Mouse (Mus musculus): Measurements from ENCODE around the gene Gm49661. TPM values are rescaled to one million over a fixed set of nuclear protein-coding genes. Genes with fewer than 3 reads are reported as not detected.

Gene Gm49661
- polyA plus RNA-seq, 1 experiment from 2014 or later = not detected

- H3K27ac ChIP-seq (ENCODE audit: low read depth, low read length) = no peak overlapping the region
- H3K4me2 ChIP-seq (replicated peaks; ENCODE audit: low read depth, low read length) = peak overlapping the region; percentile 8
- 0 out of 2 replicates have a peak overlapping the region, but pooled peaks have one; percentile 7 for H3K4me3 ChIP-seq (ENCODE audit: low read length)
- WGBS = under 1% methylated on average over 15 of the region's 15 CpGs
- H3K9ac ChIP-seq (ENCODE audit: low read depth, low read length) = no peak overlapping the region
- peaks cover 66% of the 10 kb centered on the region for H3K27me3 ChIP-seq (ENCODE audit: control insufficient read depth, insufficient read depth, low read length)
- H3K36me3 ChIP-seq (ENCODE audit: control insufficient read depth, insufficient read depth, low read length) = no peaks in the 10 kb centered on the region
- peaks cover 9% of the 10 kb centered on the region; the same call in 1 of the 2 replicates for H3K4me1 ChIP-seq (ENCODE audit: control insufficient read depth, insufficient read depth, low read length)
- peak; percentile 63 for ATAC-seq (ENCODE audit: low FRiP score, low TSS enrichment)
- no peaks in the 10 kb centered on the region; the same call in 1 of the 2 replicates for H3K9me3 ChIP-seq (ENCODE audit: control insufficient read depth, low read length)
Observed at GRCm38 (mm10) chr8:84934860-84935259, 34.4 kb downstream of the Gm49661 start.

GRCm38 (mm10) chr8:84933767-84934559 is 35.3 kb downstream of the Gm49661 start:
- Histone ChIP-seq H3K36me3 (ENCODE audit: control insufficient read depth, insufficient read depth, low read length) (no peaks in the 10 kb centered on the region), H3K4me2 (replicated peaks; ENCODE audit: low read depth, low read length) (no peak overlapping the region), H3K27ac (ENCODE audit: low read depth, low read length) (no peak overlapping the region), H3K4me1 (ENCODE audit: control insufficient read depth, insufficient read depth, low read length) (peaks cover 12% of the 10 kb centered on the region; the same call in 1 of the 2 replicates), H3K9me3 (ENCODE audit: control insufficient read depth, low read length) (no peaks in the 10 kb centered on the region; the same call in 1 of the 2 replicates), H3K27me3 (ENCODE audit: control insufficient read depth, insufficient read depth, low read length) (peaks cover 72% of the 10 kb centered on the region), H3K9ac (ENCODE audit: low read depth, low read length) (no peak overlapping the region), H3K4me3 (ENCODE audit: low read length) (no peak overlapping the region)
- ATAC-seq (ENCODE audit: low FRiP score, low TSS enrichment) = no peak
- WGBS = 75% methylated on average over 16 of the region's 16 CpGs

- no peak overlapping the region for H3K27ac ChIP-seq (ENCODE audit: low read depth, low read length)
- WGBS = 83% methylated on average over 13 of the region's 13 CpGs
- no peak overlapping the region for H3K4me2 ChIP-seq (replicated peaks; ENCODE audit: low read depth, low read length)
- H3K9me3 ChIP-seq (ENCODE audit: control insufficient read depth, low read length) = no peaks in the 10 kb centered on the region
- no peaks in the 10 kb centered on the region for H3K36me3 ChIP-seq (ENCODE audit: control insufficient read depth, insufficient read depth, low read length)
- H3K4me1 ChIP-seq (ENCODE audit: control insufficient read depth, insufficient read depth, low read length) = 0 out of 2 replicates have a peak, but pooled peaks cover 3% of the 10 kb centered on the region
- no peak overlapping the region for H3K9ac ChIP-seq (ENCODE audit: low read depth, low read length)
- H3K4me3 ChIP-seq (ENCODE audit: low read length) = no peak overlapping the region
- peaks cover 44% of the 10 kb centered on the region for H3K27me3 ChIP-seq (ENCODE audit: control insufficient read depth, insufficient read depth, low read length)
- no peak for ATAC-seq (ENCODE audit: low FRiP score, low TSS enrichment)
Observed at GRCm38 (mm10) chr8:84930582-84930981, 38.7 kb downstream of the Gm49661 start.

GRCm38 (mm10) chr8:84928456-84929306 is 40.6 kb downstream of the Gm49661 start:
- peak; percentile 84 for ATAC-seq (ENCODE audit: low FRiP score, low TSS enrichment)
- Histone ChIP-seq H3K4me2 (replicated peaks; ENCODE audit: low read depth, low read length) (peak overlapping the region; percentile 58), H3K9ac (ENCODE audit: low read depth, low read length) (no peak overlapping the region), H3K9me3 (ENCODE audit: control insufficient read depth, low read length) (no peaks in the 10 kb centered on the region), H3K27ac (ENCODE audit: low read depth, low read length) (no peak overlapping the region), H3K4me1 (ENCODE audit: control insufficient read depth, insufficient read depth, low read length) (0 out of 2 replicates have a peak, but pooled peaks cover 3% of the 10 kb centered on the region), H3K27me3 (ENCODE audit: control insufficient read depth, insufficient read depth, low read length) (peaks cover 25% of the 10 kb centered on the region), H3K36me3 (ENCODE audit: control insufficient read depth, insufficient read depth, low read length) (no peaks in the 10 kb centered on the region), H3K4me3 (ENCODE audit: low read length) (peak overlapping the region; percentile 35)
- 2% methylated on average over 49 of the region's 52 CpGs for WGBS

- Histone ChIP-seq H3K36me3 (ENCODE audit: control insufficient read depth, insufficient read depth, low read length) (no peaks in the 10 kb centered on the region), H3K4me2 (replicated peaks; ENCODE audit: low read depth, low read length) (no peak overlapping the region), H3K4me1 (ENCODE audit: control insufficient read depth, insufficient read depth, low read length) (0 out of 2 replicates have a peak, but pooled peaks cover 3% of the 10 kb centered on the region), H3K9me3 (ENCODE audit: control insufficient read depth, low read length) (no peaks in the 10 kb centered on the region), H3K27me3 (ENCODE audit: control insufficient read depth, insufficient read depth, low read length) (peaks cover 23% of the 10 kb centered on the region), H3K9ac (ENCODE audit: low read depth, low read length) (no peak overlapping the region), H3K27ac (ENCODE audit: low read depth, low read length) (no peak overlapping the region), H3K4me3 (ENCODE audit: low read length) (no peak overlapping the region)
- 73% methylated on average over 1 of the region's 1 CpGs for WGBS
- ATAC-seq (ENCODE audit: low FRiP score, low TSS enrichment) = no peak
Observed at GRCm38 (mm10) chr8:84927513-84927912, 41.7 kb downstream of the Gm49661 start.

- H3K4me3 ChIP-seq (ENCODE audit: low read length) = no peak overlapping the region
- WGBS = 78% methylated on average over 7 of the region's 7 CpGs
- no peaks in the 10 kb centered on the region for H3K36me3 ChIP-seq (ENCODE audit: control insufficient read depth, insufficient read depth, low read length)
- no peaks in the 10 kb centered on the region for H3K9me3 ChIP-seq (ENCODE audit: control insufficient read depth, low read length)
- peaks cover 17% of the 10 kb centered on the region for H3K27me3 ChIP-seq (ENCODE audit: control insufficient read depth, insufficient read depth, low read length)
- H3K27ac ChIP-seq (ENCODE audit: low read depth, low read length) = no peak overlapping the region
- ATAC-seq (ENCODE audit: low FRiP score, low TSS enrichment) = no peak
- H3K4me1 ChIP-seq (ENCODE audit: control insufficient read depth, insufficient read depth, low read length) = 0 out of 2 replicates have a peak, but pooled peaks cover 3% of the 10 kb centered on the region
- H3K9ac ChIP-seq (ENCODE audit: low read depth, low read length) = no peak overlapping the region
- no peak overlapping the region for H3K4me2 ChIP-seq (replicated peaks; ENCODE audit: low read depth, low read length)
Observed at GRCm38 (mm10) chr8:84925557-84925956, 43.7 kb downstream of the Gm49661 start.

- Histone ChIP-seq H3K9ac (ENCODE audit: low read depth, low read length) (no peak overlapping the region), H3K4me1 (ENCODE audit: control insufficient read depth, insufficient read depth, low read length) (no peaks in the 10 kb centered on the region), H3K4me3 (ENCODE audit: low read length) (no peak overlapping the region), H3K27ac (ENCODE audit: low read depth, low read length) (no peak overlapping the region), H3K36me3 (ENCODE audit: control insufficient read depth, insufficient read depth, low read length) (no peaks in the 10 kb centered on the region), H3K27me3 (ENCODE audit: control insufficient read depth, insufficient read depth, low read length) (peaks cover 18% of the 10 kb centered on the region), H3K4me2 (replicated peaks; ENCODE audit: low read depth, low read length) (no peak overlapping the region), H3K9me3 (ENCODE audit: control insufficient read depth, low read length) (no peaks in the 10 kb centered on the region)
- 75% methylated on average over 2 of the region's 2 CpGs for WGBS
- ATAC-seq (ENCODE audit: low FRiP score, low TSS enrichment) = no peak
Observed at GRCm38 (mm10) chr8:84921596-84921995, 47.6 kb downstream of the Gm49661 start.

GRCm38 (mm10) chr8:84918646-84919045 is 50.6 kb downstream of the Gm49661 start:
- Histone ChIP-seq H3K4me3 (ENCODE audit: low read length) (no peak overlapping the region), H3K9ac (ENCODE audit: low read depth, low read length) (no peak overlapping the region), H3K27me3 (ENCODE audit: control insufficient read depth, insufficient read depth, low read length) (peaks cover 25% of the 10 kb centered on the region), H3K36me3 (ENCODE audit: control insufficient read depth, insufficient read depth, low read length) (no peaks in the 10 kb centered on the region), H3K4me2 (replicated peaks; ENCODE audit: low read depth, low read length) (no peak overlapping the region), H3K4me1 (ENCODE audit: control insufficient read depth, insufficient read depth, low read length) (no peaks in the 10 kb centered on the region; the same call in 1 of the 2 replicates), H3K9me3 (ENCODE audit: control insufficient read depth, low read length) (peaks cover 3% of the 10 kb centered on the region; the same call in 1 of the 2 replicates), H3K27ac (ENCODE audit: low read depth, low read length) (no peak overlapping the region)
- 93% methylated on average over 15 of the region's 15 CpGs for WGBS
- no peak for ATAC-seq (ENCODE audit: low FRiP score, low TSS enrichment)
